ENCODE assay signal across 8 mouse cellular contexts in genomic region chr7:44952611-44953306, GRCm38 (mm10). TPM values are rescaled to one million over a fixed set of nuclear protein-coding genes. Genes with fewer than 3 reads are reported as not detected.
A peak's percentile ranks its signal among the peaks of the same experiment; 100 is the strongest.
DNase-seq lines count a peak whose midpoint lies in the region; ATAC-seq and TF ChIP-seq lines count a peak whose summit lies in the region.

No protein-coding gene starts in this region.

- H3K9me3 ChIP-seq in embryonic facial prominence, embryonic 13.5 days: no peaks in the 10 kb centered on the region
- H3K9me3 ChIP-seq in limb, embryonic 10.5 days (replicated peaks): no peaks in the 10 kb centered on the region
- H3K9me3 ChIP-seq in midbrain, embryonic 12.5 days: no peaks in the 10 kb centered on the region

- peak; percentile 86 for ATAC-seq in embryonic facial prominence, embryonic 13.5 days (ENCODE audit: insufficient number of reproducible peaks, insufficient read depth, low FRiP score, low TSS enrichment, low read depth)
- peak; percentile 79 for ATAC-seq in midbrain, embryonic 12.5 days (ENCODE audit: low FRiP score, low read depth)

- TF ChIP-seq CTCF in small intestine, adult 2 months (IDR thresholded peaks at IDR 0.05; ENCODE audit: extremely low read depth, insufficient read length, insufficient replicate concordance, low read depth, low read length): no peak

- H3K36me3 ChIP-seq in embryonic facial prominence, embryonic 13.5 days: no peaks in the 10 kb centered on the region
- H3K36me3 ChIP-seq in limb, embryonic 10.5 days: no peaks in the 10 kb centered on the region
- H3K36me3 ChIP-seq in midbrain, embryonic 12.5 days: no peaks in the 10 kb centered on the region
- H3K36me3 ChIP-seq in small intestine, adult 2 months (ENCODE audit: control insufficient read depth, insufficient read depth, low read length): no peaks in the 10 kb centered on the region

- DNase-seq in 3T3-L1 (ENCODE audit: low read depth, low spot score): peak; percentile 97
- peak; percentile 65 to 81 for DNase-seq in adrenal gland, postnatal 4 days (ENCODE audit: low spot score in 2 of 2)
- peak; percentile 100 for DNase-seq in heart, adult 11 months
- peak; percentile 96 for DNase-seq in kidney, adult 11 months
- peak; percentile 87 for DNase-seq in limb, embryonic 10.5 days (ENCODE audit: low spot score)

- H3K4me3 ChIP-seq in embryonic facial prominence, embryonic 13.5 days: peak overlapping the region; percentile 60
- H3K4me3 ChIP-seq in limb, embryonic 10.5 days: peak overlapping the region; percentile 56
- H3K4me3 ChIP-seq in midbrain, embryonic 12.5 days: peak overlapping the region; percentile 46
- H3K4me3 ChIP-seq in small intestine, adult 2 months (ENCODE audit: low read depth, low read length): peak overlapping the region; percentile 66

- 7% methylated on average over 24 of the region's 24 CpGs for WGBS in embryonic facial prominence, embryonic 13.5 days
- 6% methylated on average over 24 of the region's 24 CpGs for WGBS in limb, embryonic 10.5 days
- 7% methylated on average over 24 of the region's 24 CpGs for WGBS in midbrain, embryonic 12.5 days
- WGBS in small intestine, adult 2 months: 5% methylated on average over 24 of the region's 24 CpGs

- H3K4me1 ChIP-seq in embryonic facial prominence, embryonic 13.5 days: peaks cover 20% of the 10 kb centered on the region
- H3K4me1 ChIP-seq in limb, embryonic 10.5 days: peaks cover 23% of the 10 kb centered on the region
- H3K4me1 ChIP-seq in midbrain, embryonic 12.5 days: peaks cover 13% of the 10 kb centered on the region; the same call in 1 of the 2 replicates
- no peaks in the 10 kb centered on the region for H3K4me1 ChIP-seq in small intestine, adult 2 months (ENCODE audit: control insufficient read depth, insufficient read depth, insufficient read length, low read length)

- H3K27me3 ChIP-seq in embryonic facial prominence, embryonic 13.5 days: peaks cover 40% of the 10 kb centered on the region
- peaks cover 42% of the 10 kb centered on the region for H3K27me3 ChIP-seq in limb, embryonic 10.5 days (ENCODE audit: low read depth, poor library complexity, severe bottlenecking)
- H3K27me3 ChIP-seq in midbrain, embryonic 12.5 days: peaks cover 44% of the 10 kb centered on the region
- no peaks in the 10 kb centered on the region for H3K27me3 ChIP-seq in small intestine, adult 2 months (ENCODE audit: control insufficient read depth, insufficient read depth, low read length)

- no peak for TF ChIP-seq POLR2A in small intestine, adult 2 months (IDR thresholded peaks at IDR 0.05; ENCODE audit: low read depth, low read length)

- peak overlapping the region; percentile 94 for H3K4me2 ChIP-seq in embryonic facial prominence, embryonic 13.5 days
- peak overlapping the region; percentile 73 for H3K4me2 ChIP-seq in midbrain, embryonic 12.5 days (replicated peaks)

- peak overlapping the region; percentile 86 for H3K27ac ChIP-seq in embryonic facial prominence, embryonic 13.5 days
- peak overlapping the region; percentile 69 for H3K27ac ChIP-seq in limb, embryonic 10.5 days
- H3K27ac ChIP-seq in midbrain, embryonic 12.5 days (replicated peaks): peak overlapping the region; percentile 20; the same call in 1 of the 2 replicates
- peak overlapping the region; percentile 15; the same call in 1 of the 2 replicates for H3K27ac ChIP-seq in small intestine, adult 2 months (ENCODE audit: insufficient read depth, low read depth, low read length)

- H3K9ac ChIP-seq in embryonic facial prominence, embryonic 13.5 days: peak overlapping the region; percentile 82
- H3K9ac ChIP-seq in midbrain, embryonic 12.5 days (replicated peaks): peak overlapping the region; percentile 57

RNA-seq across cellular contexts. Expression of gene Tsks, which starts 9.8 kb away (rescaled TPM):
- under 1 TPM in 1 of 2 experiments, not detected in 1; 0.39 TPM for total RNA-seq in adrenal gland, postnatal 4 days (2021)
- 0.25 and 0.26 TPM in 2 replicates for polyA plus RNA-seq in embryonic facial prominence, embryonic 13.5 days (2015; fragmentation: Nextera tagmentation; extraction: Ambion mirVana)
- polyA plus RNA-seq in limb, embryonic 10.5 days (2016; fragmentation: Nextera tagmentation; extraction: Ambion mirVana): 0.14 and 0.18 TPM in 2 replicates
- 0.20 TPM in 1 of 2 replicates, not detected in the other for polyA plus RNA-seq in midbrain, embryonic 12.5 days (2016; fragmentation: Nextera tagmentation; extraction: Ambion mirVana)
- polyA plus RNA-seq in small intestine, adult 2 months (2012; rRNA removed): not detected in 2 replicates

RNA-seq across cellular contexts. Expression of gene Cpt1c, which starts 21.9 kb away (rescaled TPM):
- 10 to 100 TPM; 28.0 to 31.1 TPM for total RNA-seq in adrenal gland, postnatal 4 days (2021)
- 32.0 and 39.1 TPM in 2 replicates for polyA plus RNA-seq in embryonic facial prominence, embryonic 13.5 days (2015; fragmentation: Nextera tagmentation; extraction: Ambion mirVana)
- polyA plus RNA-seq in limb, embryonic 10.5 days (2016; fragmentation: Nextera tagmentation; extraction: Ambion mirVana): 11.4 and 18.8 TPM in 2 replicates
- polyA plus RNA-seq in midbrain, embryonic 12.5 days (2016; fragmentation: Nextera tagmentation; extraction: Ambion mirVana): 40.6 and 43.7 TPM in 2 replicates
- 5.2 and 7.6 TPM in 2 replicates for polyA plus RNA-seq in small intestine, adult 2 months (2012; rRNA removed)

RNA-seq across cellular contexts. Expression of gene Ap2a1, which starts 23.5 kb away (rescaled TPM):
- total RNA-seq in adrenal gland, postnatal 4 days (2021): 100 to 1,000 TPM in 1 of 2 experiments, 10 to 100 TPM in 1; 99.9 to 107 TPM
- polyA plus RNA-seq in embryonic facial prominence, embryonic 13.5 days (2015; fragmentation: Nextera tagmentation; extraction: Ambion mirVana): 72.3 and 77.5 TPM in 2 replicates
- polyA plus RNA-seq in limb, embryonic 10.5 days (2016; fragmentation: Nextera tagmentation; extraction: Ambion mirVana): 78.7 and 85.3 TPM in 2 replicates
- 91.0 and 92.9 TPM in 2 replicates for polyA plus RNA-seq in midbrain, embryonic 12.5 days (2016; fragmentation: Nextera tagmentation; extraction: Ambion mirVana)
- 49.8 and 85.2 TPM in 2 replicates for polyA plus RNA-seq in small intestine, adult 2 months (2012; rRNA removed)

RNA-seq across cellular contexts. Expression of gene Prmt1, which starts 33.6 kb away (rescaled TPM):
- 100 to 1,000 TPM; 380 to 390 TPM for total RNA-seq in adrenal gland, postnatal 4 days (2021)
- polyA plus RNA-seq in embryonic facial prominence, embryonic 13.5 days (2015; fragmentation: Nextera tagmentation; extraction: Ambion mirVana): 534 and 684 TPM in 2 replicates
- polyA plus RNA-seq in limb, embryonic 10.5 days (2016; fragmentation: Nextera tagmentation; extraction: Ambion mirVana): 979 and 1,027 TPM in 2 replicates
- polyA plus RNA-seq in midbrain, embryonic 12.5 days (2016; fragmentation: Nextera tagmentation; extraction: Ambion mirVana): 643 and 658 TPM in 2 replicates
- 50.0 and 68.6 TPM in 2 replicates for polyA plus RNA-seq in small intestine, adult 2 months (2012; rRNA removed)

RNA-seq across cellular contexts. Expression of gene Irf3, which starts 44.7 kb away (rescaled TPM):
- 100 to 1,000 TPM; 106 to 111 TPM for total RNA-seq in adrenal gland, postnatal 4 days (2021)
- polyA plus RNA-seq in embryonic facial prominence, embryonic 13.5 days (2015; fragmentation: Nextera tagmentation; extraction: Ambion mirVana): 92.0 and 99.7 TPM in 2 replicates
- 74.7 and 75.0 TPM in 2 replicates for polyA plus RNA-seq in limb, embryonic 10.5 days (2016; fragmentation: Nextera tagmentation; extraction: Ambion mirVana)
- 66.7 and 70.6 TPM in 2 replicates for polyA plus RNA-seq in midbrain, embryonic 12.5 days (2016; fragmentation: Nextera tagmentation; extraction: Ambion mirVana)
- 52.9 and 91.0 TPM in 2 replicates for polyA plus RNA-seq in small intestine, adult 2 months (2012; rRNA removed)

Comparison
In these comparisons a context has a peak if more than half of its experiments do, and no peak if none do; other contexts are left out.
1. Peak in every context shown above with its lines: DNase-seq, ATAC-seq, H3K4me3 ChIP-seq and H3K27ac ChIP-seq.
2. H3K27ac ChIP-seq: peak in every context shown above with its lines; median percentile 86 in embryonic facial prominence, embryonic 13.5 days; 69 in limb, embryonic 10.5 days; 20 in midbrain, embryonic 12.5 days; 15 in small intestine, adult 2 months.